In genomic region chr6:142623351-142623750, GRCm38 (mm10) we compare ENCODE assay signal across 24 mouse cellular contexts. TPM values are rescaled to one million over a fixed set of nuclear protein-coding genes. Genes with fewer than 3 reads are reported as not detected.
DNase-seq lines count a peak whose midpoint lies in the region; ATAC-seq lines count a peak whose summit lies in the region.
"Had no signal": no experiment of that assay in that cellular context is flagged by ENCODE, and none has a peak within 500 bp of the region (broad histone marks: within the 10 kb centered on the region; RNA-seq: fewer than 3 reads in every experiment).

No protein-coding gene starts in this region.

- H3K4me3 ChIP-seq in kidney, embryonic 15.5 days (replicated peaks) = no peak overlapping the region
- H3K4me3 ChIP-seq in kidney, embryonic 16.5 days (ENCODE audit: low read length) = no peak overlapping the region
- H3K4me3 ChIP-seq in intestine, embryonic 16.5 days (ENCODE audit: low read length) = no peak overlapping the region
- H3K4me3 ChIP-seq in intestine, embryonic 15.5 days (replicated peaks) = no peak overlapping the region
- H3K4me3 ChIP-seq: forebrain, embryonic 10.5 days; forebrain, embryonic 13.5 days; hindbrain, embryonic 10.5 days; hindbrain, embryonic 13.5 days had no signal

- H3K4me2 ChIP-seq in kidney, embryonic 15.5 days = no peak overlapping the region
- H3K4me2 ChIP-seq in kidney, embryonic 16.5 days (replicated peaks; ENCODE audit: low read depth, low read length) = no peak overlapping the region
- no peak overlapping the region for H3K4me2 ChIP-seq in intestine, embryonic 16.5 days (ENCODE audit: low read depth, low read length)
- no peak overlapping the region for H3K4me2 ChIP-seq in intestine, embryonic 15.5 days (replicated peaks)
- H3K4me2 ChIP-seq: forebrain, embryonic 13.5 days; heart, embryonic 11.5 days; hindbrain, embryonic 13.5 days had no signal

- no peaks in the 10 kb centered on the region for H3K36me3 ChIP-seq in kidney, embryonic 15.5 days
- no peaks in the 10 kb centered on the region; the same call in 1 of the 2 replicates for H3K36me3 ChIP-seq in kidney, embryonic 16.5 days (ENCODE audit: insufficient read depth, low read length)
- H3K36me3 ChIP-seq in intestine, embryonic 16.5 days (ENCODE audit: control insufficient read depth, insufficient read depth, low read length) = no peaks in the 10 kb centered on the region
- H3K36me3 ChIP-seq in intestine, embryonic 15.5 days = no peaks in the 10 kb centered on the region
- H3K36me3 ChIP-seq: forebrain, embryonic 10.5 days; hindbrain, embryonic 10.5 days; hindbrain, embryonic 13.5 days had no signal

- DNase-seq in kidney, adult 18-20 months = peak; percentile 18
- peak; percentile 73 for DNase-seq in kidney, adult 9 months
- peak; percentile 31 to 70 for DNase-seq in kidney, postnatal 25 days
- no peak for DNase-seq in cerebellum, postnatal 36 days
- DNase-seq: adrenal gland, adult 8-10 months; adrenal gland, postnatal 25 days; cerebellum, adult 11-12 months; cerebellum, adult 8-10 months; cerebellum, postnatal 10 days; gastrocnemius, postnatal 10 days; gastrocnemius, postnatal 36 days; heart, postnatal 36 days had no signal

- no peak overlapping the region for H3K27ac ChIP-seq in kidney, embryonic 15.5 days
- H3K27ac ChIP-seq in kidney, embryonic 16.5 days (ENCODE audit: low read length) = no peak overlapping the region
- H3K27ac ChIP-seq in intestine, embryonic 16.5 days (ENCODE audit: low read length) = no peak overlapping the region
- H3K27ac ChIP-seq in intestine, embryonic 15.5 days = no peak overlapping the region
- H3K27ac ChIP-seq: forebrain, embryonic 10.5 days; forebrain, embryonic 13.5 days; hindbrain, embryonic 10.5 days; hindbrain, embryonic 13.5 days had no signal

- no peaks in the 10 kb centered on the region for H3K4me1 ChIP-seq in kidney, embryonic 15.5 days
- H3K4me1 ChIP-seq in kidney, embryonic 16.5 days (ENCODE audit: insufficient read depth, low read length) = no peaks in the 10 kb centered on the region
- H3K4me1 ChIP-seq in intestine, embryonic 16.5 days (ENCODE audit: control insufficient read depth, insufficient read depth, low read length) = no peaks in the 10 kb centered on the region
- no peaks in the 10 kb centered on the region for H3K4me1 ChIP-seq in intestine, embryonic 15.5 days (replicated peaks)
- H3K4me1 ChIP-seq: forebrain, embryonic 10.5 days; forebrain, embryonic 13.5 days; hindbrain, embryonic 10.5 days; hindbrain, embryonic 13.5 days had no signal

- 34% methylated on average over 6 of the region's 6 CpGs for WGBS in kidney, embryonic 15.5 days
- WGBS in kidney, embryonic 16.5 days = 40% methylated on average over 6 of the region's 6 CpGs
- WGBS in intestine, embryonic 16.5 days = 53% methylated on average over 6 of the region's 6 CpGs
- WGBS in intestine, embryonic 15.5 days = 42% methylated on average over 6 of the region's 6 CpGs

- ATAC-seq in kidney, embryonic 15.5 days (replicated peaks; ENCODE audit: low FRiP score) = no peak
- ATAC-seq in kidney, embryonic 16.5 days (ENCODE audit: low FRiP score, low TSS enrichment) = peak; percentile 42; the same call in 1 of the 2 replicates
- no peak for ATAC-seq in intestine, embryonic 16.5 days
- ATAC-seq in intestine, embryonic 15.5 days = no peak
- ATAC-seq: CD4-positive, CD25-positive, alpha-beta regulatory T cell, adult 4 months; forebrain, embryonic 13.5 days; forebrain, embryonic 16.5 days had no signal

- H3K9me3 ChIP-seq in kidney, embryonic 15.5 days (replicated peaks) = no peaks in the 10 kb centered on the region
- 0 out of 2 replicates have a peak, but pooled peaks cover 3% of the 10 kb centered on the region for H3K9me3 ChIP-seq in kidney, embryonic 16.5 days (ENCODE audit: low read length)
- H3K9me3 ChIP-seq in intestine, embryonic 16.5 days (ENCODE audit: control insufficient read depth, low read length) = no peaks in the 10 kb centered on the region
- H3K9me3 ChIP-seq in intestine, embryonic 15.5 days = no peaks in the 10 kb centered on the region
- H3K9me3 ChIP-seq: forebrain, embryonic 10.5 days; forebrain, embryonic 13.5 days; hindbrain, embryonic 10.5 days; hindbrain, embryonic 13.5 days had no signal

- no peak overlapping the region for H3K9ac ChIP-seq in kidney, embryonic 15.5 days
- no peak overlapping the region for H3K9ac ChIP-seq in kidney, embryonic 16.5 days (replicated peaks; ENCODE audit: low read length)
- H3K9ac ChIP-seq in intestine, embryonic 16.5 days (ENCODE audit: low read depth, low read length) = no peak overlapping the region
- H3K9ac ChIP-seq in intestine, embryonic 15.5 days = no peak overlapping the region
- H3K9ac ChIP-seq: forebrain, embryonic 13.5 days; hindbrain, embryonic 13.5 days had no signal

- H3K27me3 ChIP-seq in kidney, embryonic 15.5 days = no peaks in the 10 kb centered on the region
- H3K27me3 ChIP-seq in kidney, embryonic 16.5 days (ENCODE audit: insufficient read depth, low read length) = no peaks in the 10 kb centered on the region
- H3K27me3 ChIP-seq in intestine, embryonic 16.5 days (replicated peaks; ENCODE audit: control insufficient read depth, insufficient read depth, low read length) = no peaks in the 10 kb centered on the region
- H3K27me3 ChIP-seq in intestine, embryonic 15.5 days (replicated peaks) = no peaks in the 10 kb centered on the region
- H3K27me3 ChIP-seq: forebrain, embryonic 13.5 days; hindbrain, embryonic 13.5 days had no signal

RNA-seq across cellular contexts. Expression of gene Kcnj8, which starts 51.9 kb away (rescaled TPM):
- 24.4 and 26.8 TPM in 2 replicates for polyA plus RNA-seq in kidney, embryonic 15.5 days (2015; fragmentation: Nextera tagmentation; extraction: Ambion mirVana)
- polyA plus RNA-seq in kidney, embryonic 16.5 days (2015; fragmentation: Nextera tagmentation; extraction: Ambion mirVana) = 25.2 and 29.4 TPM in 2 replicates
- 30.1 and 35.7 TPM in 2 replicates for polyA plus RNA-seq in intestine, embryonic 16.5 days (2015; fragmentation: Nextera tagmentation; extraction: Ambion mirVana)
- polyA plus RNA-seq in intestine, embryonic 15.5 days (2015; fragmentation: Nextera tagmentation; extraction: Ambion mirVana) = 37.2 and 40.6 TPM in 2 replicates
- polyA plus RNA-seq: C2C12; CD4-positive, CD25-positive, alpha-beta regulatory T cell, adult 4 months had no signal

Comparison
In these comparisons a context has a peak if more than half of its experiments do, and no peak if none do; other contexts are left out.
1. DNase-seq: peak in kidney, adult 18-20 months (single experiment), kidney, adult 9 months (single experiment) and kidney, postnatal 25 days (2 of 2); none in cerebellum, postnatal 36 days (0 of 2).